Mouse (Mus musculus) gastrocnemius, adult 8-10 months (tissue): ENCODE results near the gene Ppm1m. TPM values are rescaled to one million over a fixed set of nuclear protein-coding genes. Genes with fewer than 3 reads are reported as not detected.

ENCODE experiments used
- DNase-seq, 2 experiments: peaks; one replicate each; pipeline ENCODE4 v3.0.0; 2022; ENCODE audit warnings: low spot score in 2 of 2
- total RNA-seq, 4 experiments: library from RNA; stranded (reverse); gene quantifications; 2 replicates each; pipeline ENCODE4 v1.2.4; 2022

Ppm1m gene
- total RNA-seq, 4 experiments from 2014 or later: 2.3 to 4.5 (median 3.3) TPM

- no peak for DNase-seq
Measured at GRCm38 (mm10) chr9:106220894-106221523, 21.5 kb upstream of the Ppm1m start.

- no peak for DNase-seq
Measured at GRCm38 (mm10) chr9:106216971-106217370, 17.4 kb upstream of the Ppm1m start.

GRCm38 (mm10) chr9:106215341-106216125 lies 16.0 kb upstream of the Ppm1m start:
- no peak for DNase-seq

GRCm38 (mm10) chr9:106212594-106212981 lies 13.0 kb upstream of the Ppm1m start:
- DNase-seq: no peak

GRCm38 (mm10) chr9:106211680-106212593 lies 12.4 kb upstream of the Ppm1m start:
- DNase-seq: peak; percentile 69 to 70

- DNase-seq: no peak
Measured at GRCm38 (mm10) chr9:106210853-106211609, 11.5 kb upstream of the Ppm1m start.

- DNase-seq: peak in 1 of 2 experiments; percentile 44
Measured at GRCm38 (mm10) chr9:106209954-106210353, 10.4 kb upstream of the Ppm1m start.

GRCm38 (mm10) chr9:106208181-106208580 lies 8.6 kb upstream of the Ppm1m start:
- DNase-seq: no peak

- peak; percentile 72 to 86 for DNase-seq
Measured at GRCm38 (mm10) chr9:106206515-106206914, 7.0 kb upstream of the Ppm1m start.

GRCm38 (mm10) chr9:106205713-106206290 lies 6.3 kb upstream of the Ppm1m start:
- no peak for DNase-seq

GRCm38 (mm10) chr9:106203990-106204851 lies 4.7 kb upstream of the Ppm1m start:
- DNase-seq: no peak

GRCm38 (mm10) chr9:106202819-106203636 lies 3.5 kb upstream of the Ppm1m start, which contains the start of gene Twf2:
TSS of gene Twf2 (plus strand) at chr9:106203108.
- DNase-seq: peak; percentile 83 to 91

GRCm38 (mm10) chr9:106201895-106202294 lies 2.3 kb upstream of the Ppm1m start:
- DNase-seq: no peak

- peak; percentile 52 to 64 for DNase-seq
Measured at GRCm38 (mm10) chr9:106198962-106199458, 536 bp downstream of the Ppm1m start.

- DNase-seq: no peak
Measured at GRCm38 (mm10) chr9:106197732-106198131, 1.8 kb downstream of the Ppm1m start.

- no peak for DNase-seq
Measured at GRCm38 (mm10) chr9:106197081-106197713, 2.3 kb downstream of the Ppm1m start.

GRCm38 (mm10) chr9:106195693-106196092 lies 3.9 kb downstream of the Ppm1m start:
- DNase-seq: no peak
